Mouse (Mus musculus): ENCODE results near the gene St3gal5. TPM values are rescaled to one million over a fixed set of nuclear protein-coding genes. Genes with fewer than 3 reads are reported as not detected.

St3gal5 gene
- polyA plus RNA-seq, 2 experiments, result 121 to 123 TPM

DNA sequence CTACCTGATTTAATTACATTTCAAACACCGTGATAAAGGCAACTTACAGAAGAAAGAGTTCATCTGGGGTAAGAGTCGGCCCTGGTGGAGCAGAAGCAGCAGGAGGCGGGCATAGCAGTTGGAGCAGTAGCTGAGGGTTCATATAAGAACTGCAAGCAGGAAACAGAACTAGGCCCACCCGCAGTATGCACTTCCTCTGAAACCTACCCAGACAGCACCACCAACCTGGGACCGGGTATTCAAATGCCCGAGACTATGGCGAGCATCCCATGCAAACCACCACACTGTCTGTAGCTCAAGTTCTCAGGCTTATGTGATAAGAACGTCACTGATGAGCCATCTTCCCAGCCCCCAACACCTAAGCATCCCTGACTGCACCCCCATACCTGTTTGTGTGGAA is 58.3 kb downstream of the St3gal5 start:
- Histone ChIP-seq H3K27ac (no peak overlapping the region), H3K4me2 (ENCODE audit: low read depth) (no peak overlapping the region), H3K4me1 (replicated peaks; ENCODE audit: control insufficient read depth in 2 of 2, insufficient read depth in 2 of 2, low read length in 1 of 2) (peaks cover 0 to 2% of the 10 kb centered on the region in 2 experiments; a peak in 1 of 4 replicates), H3K4me3 (ENCODE audit: insufficient read depth in 1 of 2, low read depth in 2 of 2, low read length in 2 of 2) (no peak overlapping the region), H3K27me3 (ENCODE audit: control insufficient read depth, insufficient read depth, low read length) (no peaks in the 10 kb centered on the region), H3K9me3 (ENCODE audit: control insufficient read depth, low read length) (no peaks in the 10 kb centered on the region), H3K9ac (replicated peaks) (no peak overlapping the region), H3K36me3 (replicated peaks; ENCODE audit: control insufficient read depth, insufficient read depth, low read depth) (peaks cover 50% of the 10 kb centered on the region)
- ATAC-seq (ENCODE audit: insufficient read depth), result no peak
- 80% methylated on average over 8 of the region's 8 CpGs for WGBS (ENCODE audit: insufficient replicate concordance)
- no peak for TF ChIP-seq CTCF (IDR thresholded peaks at IDR 0.05; ENCODE audit: low read depth)
- TF ChIP-seq EP300 (IDR thresholded peaks at IDR 0.05; ENCODE audit: low read depth), result no peak
- no peak for DNase-seq (ENCODE audit: low read depth in 3 of 3, low spot score in 3 of 3)

DNA sequence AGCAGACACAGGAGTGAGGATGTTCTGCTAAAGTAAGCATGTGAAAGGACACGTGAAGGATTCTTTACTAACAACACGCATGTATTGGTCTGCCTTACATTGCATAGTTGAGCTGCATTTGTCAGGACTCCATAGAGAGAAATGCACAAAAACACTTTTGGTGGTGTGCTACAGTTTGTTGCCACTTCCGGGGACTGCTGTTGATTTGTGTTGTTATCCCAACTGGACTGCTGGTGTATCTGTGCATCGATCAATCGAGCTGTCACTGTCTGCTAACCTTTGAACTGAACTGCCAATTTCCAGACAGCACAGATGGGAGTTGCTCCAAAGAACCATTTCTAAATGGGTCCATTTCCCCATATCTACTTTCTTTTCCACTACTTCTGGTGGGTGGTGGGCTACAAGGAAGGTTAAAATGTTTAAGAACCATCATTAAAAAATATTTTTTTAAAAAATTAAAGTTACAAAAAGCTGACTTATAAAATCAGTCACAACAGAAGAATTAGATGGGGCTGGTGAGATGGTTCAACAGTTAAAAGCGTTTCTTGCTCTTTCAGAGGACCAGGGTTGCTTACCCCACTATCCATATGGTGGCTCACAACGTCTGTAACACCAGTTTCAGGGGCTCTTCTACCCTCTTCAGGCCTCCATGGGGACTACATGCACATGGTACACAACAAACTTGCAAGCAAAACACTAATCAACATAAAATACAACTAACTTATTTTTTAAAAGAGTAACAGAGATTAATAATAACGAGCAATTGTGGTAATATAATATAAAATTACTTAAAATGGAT is 61.8 kb downstream of the St3gal5 start:
- DNase-seq (ENCODE audit: low read depth in 3 of 3, low spot score in 3 of 3) (no peak), ATAC-seq (ENCODE audit: insufficient read depth) (no peak)
- no peaks in the 10 kb centered on the region for H3K9me3 ChIP-seq (ENCODE audit: control insufficient read depth, low read length)
- 72% methylated on average over 8 of the region's 8 CpGs for WGBS (ENCODE audit: insufficient replicate concordance)
- H3K27me3 ChIP-seq (ENCODE audit: control insufficient read depth, insufficient read depth, low read length), result no peaks in the 10 kb centered on the region
- H3K4me1 ChIP-seq (replicated peaks; ENCODE audit: control insufficient read depth in 2 of 2, insufficient read depth in 2 of 2, low read length in 1 of 2), result peaks cover 0 to 12% of the 10 kb centered on the region in 2 experiments; a peak in 2 of 4 replicates
- TF ChIP-seq EP300 (IDR thresholded peaks at IDR 0.05; ENCODE audit: low read depth) (no peak), CTCF (IDR thresholded peaks at IDR 0.05; ENCODE audit: low read depth) (peak; percentile 39; the same call in 1 of the 2 replicates)
- no peak overlapping the region for H3K4me3 ChIP-seq (ENCODE audit: insufficient read depth in 1 of 2, low read depth in 2 of 2, low read length in 2 of 2)
- H3K9ac ChIP-seq (replicated peaks), result no peak overlapping the region
- H3K4me2 ChIP-seq (ENCODE audit: low read depth), result no peak overlapping the region
- no peak overlapping the region for H3K27ac ChIP-seq
- peaks cover 20% of the 10 kb centered on the region for H3K36me3 ChIP-seq (replicated peaks; ENCODE audit: control insufficient read depth, insufficient read depth, low read depth)

DNA sequence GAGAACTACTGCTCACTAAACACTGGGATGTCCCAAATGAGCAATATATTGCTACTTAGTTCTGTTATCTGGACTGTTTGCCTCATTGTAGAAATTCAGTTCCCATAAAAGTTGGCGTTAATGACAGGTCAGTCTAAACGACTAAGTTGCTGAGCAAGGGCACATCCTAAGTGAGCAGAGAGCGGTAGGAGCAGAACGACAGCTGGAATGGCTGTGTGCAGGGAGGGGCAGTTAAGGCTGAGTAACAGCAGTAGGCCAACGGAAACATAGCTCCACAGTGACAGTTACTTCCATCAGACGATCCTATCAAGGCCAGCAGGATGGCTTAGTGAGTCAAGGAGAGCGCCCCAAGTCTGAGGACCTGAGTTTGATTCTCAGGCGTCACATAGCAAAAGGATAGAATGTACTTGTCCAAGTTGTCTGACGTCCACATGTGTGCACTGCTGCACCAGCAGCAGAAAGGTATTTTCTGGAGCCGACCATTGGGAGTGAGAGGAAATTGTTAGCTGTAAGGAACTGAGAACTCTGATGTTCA is 62.5 kb downstream of the St3gal5 start:
- no peak overlapping the region for H3K4me3 ChIP-seq (ENCODE audit: insufficient read depth in 1 of 2, low read depth in 2 of 2, low read length in 2 of 2)
- no peak overlapping the region for H3K27ac ChIP-seq
- H3K9ac ChIP-seq (replicated peaks), result no peak overlapping the region
- no peaks in the 10 kb centered on the region for H3K27me3 ChIP-seq (ENCODE audit: control insufficient read depth, insufficient read depth, low read length)
- TF ChIP-seq CTCF (IDR thresholded peaks at IDR 0.05; ENCODE audit: low read depth) (no peak), EP300 (IDR thresholded peaks at IDR 0.05; ENCODE audit: low read depth) (no peak)
- H3K36me3 ChIP-seq (replicated peaks; ENCODE audit: control insufficient read depth, insufficient read depth, low read depth), result peaks cover 14% of the 10 kb centered on the region
- ATAC-seq (ENCODE audit: insufficient read depth) (no peak), DNase-seq (ENCODE audit: low read depth in 3 of 3, low spot score in 3 of 3) (no peak)
- 58% methylated on average over 10 of the region's 10 CpGs for WGBS (ENCODE audit: insufficient replicate concordance)
- H3K9me3 ChIP-seq (ENCODE audit: control insufficient read depth, low read length), result no peaks in the 10 kb centered on the region
- H3K4me2 ChIP-seq (ENCODE audit: low read depth), result no peak overlapping the region
- peaks cover 0 to 17% of the 10 kb centered on the region in 2 experiments; a peak in 2 of 4 replicates for H3K4me1 ChIP-seq (replicated peaks; ENCODE audit: control insufficient read depth in 2 of 2, insufficient read depth in 2 of 2, low read length in 1 of 2)

DNA sequence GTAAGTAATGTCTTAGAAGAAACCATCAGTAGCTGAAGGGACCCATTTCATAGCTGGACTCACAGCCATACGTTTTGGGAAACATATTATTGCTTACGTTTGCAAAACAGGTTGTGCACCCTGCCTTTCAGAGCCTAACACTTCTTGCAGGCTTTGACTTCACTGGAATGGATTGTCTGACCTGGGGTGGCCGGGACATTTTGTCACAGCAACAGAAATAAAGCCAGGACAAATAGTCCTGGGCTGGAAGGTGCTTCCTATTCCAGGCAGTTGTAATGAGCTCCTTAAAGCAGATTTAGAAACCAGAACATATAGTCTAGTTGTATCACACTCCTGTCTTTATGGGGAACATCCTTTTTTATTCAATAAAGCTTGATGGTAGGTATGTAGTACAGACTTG is 63.6 kb downstream of the St3gal5 start:
- Histone ChIP-seq H3K27ac (no peak overlapping the region), H3K4me1 (replicated peaks; ENCODE audit: control insufficient read depth in 2 of 2, insufficient read depth in 2 of 2, low read length in 1 of 2) (peaks cover 0 to 17% of the 10 kb centered on the region in 2 experiments; a peak in 2 of 4 replicates), H3K36me3 (replicated peaks; ENCODE audit: control insufficient read depth, insufficient read depth, low read depth) (peaks cover 3% of the 10 kb centered on the region; the same call in 1 of the 2 replicates), H3K4me3 (ENCODE audit: insufficient read depth in 1 of 2, low read depth in 2 of 2, low read length in 2 of 2) (no peak overlapping the region), H3K27me3 (ENCODE audit: control insufficient read depth, insufficient read depth, low read length) (no peaks in the 10 kb centered on the region), H3K4me2 (ENCODE audit: low read depth) (no peak overlapping the region), H3K9me3 (ENCODE audit: control insufficient read depth, low read length) (no peaks in the 10 kb centered on the region), H3K9ac (replicated peaks) (no peak overlapping the region)
- no peak for TF ChIP-seq EP300 (IDR thresholded peaks at IDR 0.05; ENCODE audit: low read depth)
- TF ChIP-seq CTCF (IDR thresholded peaks at IDR 0.05; ENCODE audit: low read depth), result no peak
- no peak for DNase-seq (ENCODE audit: low read depth in 3 of 3, low spot score in 3 of 3)
- ATAC-seq (ENCODE audit: insufficient read depth), result no peak
- 75% methylated on average over 3 of the region's 3 CpGs for WGBS (ENCODE audit: insufficient replicate concordance)

DNA sequence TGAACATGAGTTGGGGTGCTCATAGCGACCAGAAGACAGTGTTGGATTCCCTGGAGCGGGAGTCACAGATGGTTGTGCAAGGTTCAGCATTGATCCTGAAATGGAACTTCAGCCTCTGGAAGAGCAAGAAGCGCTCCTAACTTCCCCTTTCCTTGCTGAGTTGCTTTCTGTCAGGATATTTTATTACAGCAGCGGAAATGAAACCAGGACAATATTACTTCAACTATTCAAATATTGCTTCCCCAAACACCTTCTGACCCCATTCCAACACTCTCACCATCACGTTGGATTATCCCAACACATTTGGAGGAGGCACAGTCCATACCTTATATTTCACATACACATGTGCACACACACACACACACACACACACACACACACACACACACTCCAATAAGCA is 64.4 kb downstream of the St3gal5 start:
- no peak overlapping the region for H3K27ac ChIP-seq

More for the DNA sequence above, 64.4 kb downstream of the St3gal5 start:
- DNase-seq (ENCODE audit: low read depth in 3 of 3, low spot score in 3 of 3), result no peak
- no peak for TF ChIP-seq EP300 (IDR thresholded peaks at IDR 0.05; ENCODE audit: low read depth)
- no peak for TF ChIP-seq CTCF (IDR thresholded peaks at IDR 0.05; ENCODE audit: low read depth)
- H3K4me3 ChIP-seq (ENCODE audit: insufficient read depth in 1 of 2, low read depth in 2 of 2, low read length in 2 of 2), result no peak overlapping the region
- no peak overlapping the region for H3K4me2 ChIP-seq (ENCODE audit: low read depth)
- ATAC-seq (ENCODE audit: insufficient read depth), result no peak
- H3K9me3 ChIP-seq (ENCODE audit: control insufficient read depth, low read length), result no peaks in the 10 kb centered on the region
- H3K9ac ChIP-seq (replicated peaks), result no peak overlapping the region
- peaks cover 0 to 17% of the 10 kb centered on the region in 2 experiments; a peak in 2 of 4 replicates for H3K4me1 ChIP-seq (replicated peaks; ENCODE audit: control insufficient read depth in 2 of 2, insufficient read depth in 2 of 2, low read length in 1 of 2)
- no peaks in the 10 kb centered on the region for H3K36me3 ChIP-seq (replicated peaks; ENCODE audit: control insufficient read depth, insufficient read depth, low read depth)
- WGBS (ENCODE audit: insufficient replicate concordance), result 49% methylated on average over 5 of the region's 5 CpGs
- H3K27me3 ChIP-seq (ENCODE audit: control insufficient read depth, insufficient read depth, low read length), result no peaks in the 10 kb centered on the region
